Mouse (Mus musculus): ENCODE data around the gene Nelfe.

The Nelfe gene

GRCm38 (mm10) chr17:34847192-34847591 lies 3.0 kb upstream of the Nelfe start:
- in situ Hi-C loops (cut with MboI), result no loop called here

GRCm38 (mm10) chr17:34847615-34848014 lies 2.6 kb upstream of the Nelfe start:
- in situ Hi-C loops (cut with MboI), result no loop called here

DNA sequence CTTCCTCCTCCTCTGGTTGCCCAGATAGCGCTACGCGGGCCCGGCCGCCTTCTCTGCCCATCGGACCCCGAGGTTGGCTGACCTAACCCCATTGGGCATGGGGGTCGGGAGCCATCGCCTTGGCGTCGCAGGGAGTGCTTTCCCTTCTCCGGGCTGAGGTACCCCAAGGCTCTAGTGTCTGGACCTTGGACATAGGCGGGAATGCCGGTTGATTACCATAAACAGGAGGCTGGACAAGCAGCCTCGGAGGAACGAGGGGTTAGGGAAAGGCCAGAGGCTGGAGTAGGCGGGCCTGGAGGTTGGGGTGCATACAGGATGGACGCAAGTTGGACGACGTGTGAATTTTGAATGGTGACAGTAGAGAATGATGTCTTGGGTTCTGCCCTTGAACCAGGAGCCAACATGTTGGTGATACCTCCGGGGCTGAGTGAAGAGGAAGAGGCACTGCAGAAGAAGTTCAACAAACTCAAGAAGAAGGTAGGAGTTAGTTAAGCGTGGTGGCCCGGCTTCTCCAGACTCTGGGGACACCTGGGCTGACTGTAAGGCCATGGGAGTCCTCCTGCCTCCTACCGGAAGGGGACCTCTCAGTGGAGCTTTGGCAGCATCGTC lies 430 bp downstream of the Nelfe start:
- in situ Hi-C loops (cut with MboI), result no loop called here

DNA sequence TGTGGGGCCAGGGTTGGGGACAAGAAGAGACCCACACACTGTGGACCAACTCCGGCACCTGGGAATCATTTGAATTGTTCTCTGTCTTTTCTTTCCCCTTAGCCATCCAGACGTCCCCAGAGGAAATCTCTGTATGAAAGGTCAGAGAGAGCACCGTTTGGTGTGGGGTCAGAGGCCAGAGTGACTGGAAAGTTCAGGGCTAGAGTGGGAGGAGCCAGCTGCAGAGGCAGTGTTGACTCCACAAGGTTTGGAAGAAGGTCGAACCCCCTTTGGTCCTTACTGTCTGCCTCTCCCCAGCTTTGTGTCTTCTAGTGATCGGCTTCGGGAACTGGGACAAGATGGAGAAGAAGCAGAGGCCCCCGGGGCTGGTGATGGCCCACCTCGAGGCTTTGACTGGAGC lies 3.3 kb downstream of the Nelfe start:
- in situ Hi-C loops (cut with MboI), result no loop called here

DNA sequence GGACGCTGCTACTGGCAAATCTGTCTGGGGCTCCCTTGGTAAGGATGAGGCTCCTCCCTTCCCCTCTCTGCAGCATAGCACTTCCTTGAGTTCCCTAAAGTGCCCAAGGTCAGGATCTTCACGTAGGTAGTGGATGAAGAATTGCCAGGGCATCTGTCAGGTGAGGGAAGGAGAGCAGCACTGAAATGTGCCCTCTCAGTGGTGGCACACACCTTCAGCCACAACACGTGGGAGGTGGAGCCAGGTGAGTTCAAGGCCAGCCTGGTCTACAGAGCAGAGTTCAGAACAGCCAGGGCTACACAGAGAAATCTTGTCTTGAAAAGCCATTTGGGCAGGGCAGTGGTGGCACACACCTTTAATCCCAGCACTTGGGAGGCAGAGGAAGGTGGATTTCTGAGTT lies 4.6 kb downstream of the Nelfe start:
- in situ Hi-C loops (cut with MboI), result loop anchor here (5.0 kb wide), 1 partner anchor 58 kb away; the partner anchor contains the start of gene Slc44a4

DNA sequence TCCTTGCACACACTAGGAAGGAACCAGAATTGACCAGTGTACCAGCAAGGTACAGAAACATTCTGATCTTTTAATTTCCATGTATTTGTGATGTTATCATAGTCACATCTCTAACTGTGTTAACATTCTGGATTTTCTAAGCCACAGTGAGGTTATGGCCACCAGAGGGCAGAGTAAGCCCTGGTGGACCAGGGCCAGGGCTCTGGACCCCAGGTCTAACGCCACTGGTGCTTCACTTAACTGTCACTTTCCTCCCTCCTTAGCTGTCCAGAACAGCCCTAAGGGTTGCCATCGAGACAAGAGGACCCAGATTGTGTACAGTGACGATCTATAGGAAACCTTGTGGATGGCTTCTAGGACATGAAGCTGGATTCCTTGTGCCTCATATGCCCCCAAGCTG lies 5.6 kb downstream of the Nelfe start:
- in situ Hi-C loops (cut with MboI), result loop anchor here (5.0 kb wide), 1 partner anchor 56 kb away; the partner anchor contains the start of gene Slc44a4

DNA sequence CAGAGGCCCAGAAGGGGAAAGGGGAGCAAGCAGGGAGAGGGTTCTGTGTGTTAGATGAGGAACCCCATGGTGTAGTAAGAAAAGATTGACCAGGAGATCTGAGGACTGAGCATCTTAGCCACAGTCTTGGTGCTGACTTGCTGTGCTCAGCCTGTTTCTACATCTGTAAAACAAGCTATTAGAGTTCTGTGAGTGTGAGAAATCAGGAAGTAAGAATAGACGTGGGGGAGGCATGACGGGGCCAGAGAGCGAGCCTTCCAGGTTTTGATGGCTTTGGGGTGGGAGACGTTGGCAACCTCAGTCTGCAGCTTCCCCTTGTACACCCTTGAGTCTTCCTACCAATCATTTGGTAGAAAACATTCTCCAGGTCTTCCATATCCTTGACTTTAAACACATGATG lies 8.5 kb downstream of the Nelfe start:
- in situ Hi-C loops (cut with MboI), result loop anchor here (5.0 kb wide), 1 partner anchor 54 kb away; the partner anchor contains the start of gene Slc44a4

- in situ Hi-C loops (cut with MboI), result no loop called here
These were observed 10.3 kb downstream of the Nelfe start for GRCm38 (mm10) chr17:34860514-34860913.

DNA sequence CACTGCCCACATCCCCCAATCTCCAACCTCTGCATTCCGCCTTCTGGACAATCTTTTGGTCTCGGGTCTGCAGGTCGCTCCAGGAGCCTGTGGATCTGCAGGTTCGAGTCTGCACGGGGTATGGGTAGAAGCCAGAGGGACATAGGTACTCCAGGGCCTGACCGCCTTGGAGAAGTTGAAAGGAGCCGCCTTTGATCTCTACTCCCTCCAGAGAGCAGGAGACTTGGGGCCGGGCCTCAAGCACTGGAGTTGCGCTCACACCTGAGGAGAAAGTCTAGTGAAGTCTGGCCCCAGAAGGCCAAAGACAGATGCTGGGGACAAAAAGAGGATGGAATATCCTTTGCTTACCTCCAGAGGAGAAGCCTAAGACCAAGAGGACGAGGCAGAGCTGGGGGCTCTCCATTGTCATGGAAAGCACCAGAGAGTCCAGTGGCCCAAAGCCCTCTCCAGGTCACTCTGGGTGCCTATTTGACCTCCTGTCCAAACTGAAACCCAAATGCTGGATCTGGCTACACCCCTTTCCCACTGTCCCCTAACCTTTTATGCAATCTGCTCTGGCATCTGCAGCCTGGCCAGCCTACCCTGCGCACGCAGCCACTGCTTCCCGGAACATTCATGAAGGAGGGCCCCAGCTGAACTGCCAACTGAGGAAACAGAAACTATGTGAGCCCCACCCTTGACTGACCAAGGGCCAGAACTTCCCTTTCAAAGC lies 11.7 kb downstream of the Nelfe start:
- in situ Hi-C loops (cut with MboI), result no loop called here

- in situ Hi-C loops (cut with MboI), result no loop called here
These were observed 12.4 kb downstream of the Nelfe start, which contains the start of gene Cfb for GRCm38 (mm10) chr17:34862416-34863081. Gene Cfb (minus strand): TSS chr17:34862518.

DNA sequence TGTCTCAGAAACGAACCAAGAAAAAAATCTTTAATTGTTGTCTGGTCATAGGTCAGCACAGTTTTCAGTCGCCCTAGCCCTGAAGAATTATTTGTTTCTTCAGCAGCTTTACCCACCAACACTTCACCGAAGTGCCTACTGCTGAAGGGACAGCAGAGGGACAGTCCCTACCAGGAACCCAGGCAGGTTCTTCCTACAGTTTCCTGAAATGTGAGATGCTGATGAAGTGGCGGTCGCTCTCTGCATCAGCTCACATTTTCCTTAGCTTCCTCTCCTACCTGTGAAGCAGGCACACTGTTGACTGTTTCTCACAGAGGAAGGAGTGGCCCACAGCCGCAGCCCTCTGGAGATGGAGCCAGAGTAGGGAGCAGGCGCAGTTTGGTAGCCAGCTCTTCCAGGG lies 15.8 kb downstream of the Nelfe start:
- in situ Hi-C loops (cut with MboI), result no loop called here

DNA sequence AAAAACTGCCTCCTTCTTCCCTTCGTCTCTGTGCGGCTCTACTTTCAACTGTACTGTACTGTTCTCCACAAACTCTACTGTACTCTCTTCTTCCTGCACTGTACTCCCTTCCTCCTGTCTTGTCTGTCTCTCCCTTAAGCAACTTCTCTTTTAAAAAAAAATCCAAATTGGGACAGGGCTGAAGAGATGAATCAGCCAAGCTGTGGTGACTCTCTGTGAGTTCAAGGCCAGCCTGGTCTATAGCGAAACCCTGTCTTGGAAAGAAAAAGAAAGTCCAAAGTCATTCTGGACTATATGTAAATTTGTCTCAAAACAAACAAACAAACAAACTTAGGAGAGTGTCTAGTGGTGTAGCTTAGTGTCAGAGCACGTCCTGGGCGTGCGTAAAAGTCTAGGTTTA lies 24.1 kb downstream of the Nelfe start:
- in situ Hi-C loops (cut with MboI), result no loop called here

DNA sequence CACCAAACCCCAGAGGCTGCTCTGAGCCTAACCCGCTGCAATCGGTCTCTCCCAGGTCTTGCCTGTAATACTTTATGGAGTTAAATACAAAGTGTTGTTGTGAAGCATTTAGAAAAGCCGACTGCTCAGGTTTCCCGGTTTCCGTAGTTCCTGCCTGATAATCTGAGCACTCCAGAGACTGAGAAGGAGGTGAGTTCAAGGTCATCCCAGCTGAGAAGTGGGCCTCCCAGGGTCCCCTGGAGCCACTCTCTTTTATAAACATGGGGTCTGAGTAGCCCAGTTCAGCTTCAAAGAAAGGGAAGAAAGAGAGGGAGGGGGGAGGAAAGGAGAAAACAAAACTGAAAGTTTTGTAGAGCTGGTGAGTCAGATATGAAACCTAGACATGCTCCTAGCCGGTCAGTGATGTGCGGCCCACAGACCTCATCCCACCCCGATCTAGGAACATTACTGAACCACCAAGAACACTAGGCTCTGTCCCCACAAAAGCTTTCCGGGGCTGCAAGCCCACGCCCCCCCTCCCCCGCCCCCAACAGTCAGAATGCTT lies 29.2 kb downstream of the Nelfe start, which contains the start of gene Zbtb12:
Gene Zbtb12, plus strand, starts transcription at position 148 of the 544 bp plus-strand sequence.
- in situ Hi-C loops (cut with MboI), result no loop called here

GRCm38 (mm10) chr17:34881166-34881565 lies 31.0 kb downstream of the Nelfe start:
- in situ Hi-C loops (cut with MboI), result no loop called here

DNA sequence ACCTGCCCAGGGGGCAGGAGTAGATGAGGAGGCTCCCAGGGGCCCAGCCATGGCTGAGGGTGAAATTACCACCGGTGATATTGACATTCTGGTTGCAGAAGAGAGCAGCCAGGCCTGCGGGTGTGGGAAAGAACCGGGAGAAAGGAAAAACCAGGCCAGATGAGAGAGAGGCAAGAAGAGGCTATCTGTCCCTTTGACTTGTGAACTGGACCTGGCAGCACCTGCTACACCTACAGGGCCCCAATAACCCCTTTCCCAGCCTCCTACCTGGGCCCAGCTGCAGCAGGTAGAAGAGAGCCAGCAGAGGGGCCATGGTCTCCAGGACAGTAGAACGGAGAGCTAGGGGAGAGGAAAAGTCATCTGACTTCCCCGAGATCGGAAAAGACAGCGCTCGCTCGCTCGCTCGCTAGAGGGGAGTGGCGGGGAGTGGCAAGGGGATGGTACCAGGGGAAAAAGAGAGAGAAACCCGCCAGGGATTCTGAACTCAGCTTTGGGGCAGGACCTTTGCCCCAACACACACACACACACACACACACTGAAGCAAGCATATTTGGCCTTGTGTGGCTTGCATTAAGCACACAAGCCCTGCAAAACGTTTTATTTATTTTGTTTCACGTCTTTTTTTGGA lies 31.6 kb downstream of the Nelfe start, which contains the start of gene Gm20547:
Gene Gm20547, minus strand, starts transcription at position 360 of the 628 bp plus-strand sequence.
- in situ Hi-C loops (cut with MboI), result no loop called here

DNA sequence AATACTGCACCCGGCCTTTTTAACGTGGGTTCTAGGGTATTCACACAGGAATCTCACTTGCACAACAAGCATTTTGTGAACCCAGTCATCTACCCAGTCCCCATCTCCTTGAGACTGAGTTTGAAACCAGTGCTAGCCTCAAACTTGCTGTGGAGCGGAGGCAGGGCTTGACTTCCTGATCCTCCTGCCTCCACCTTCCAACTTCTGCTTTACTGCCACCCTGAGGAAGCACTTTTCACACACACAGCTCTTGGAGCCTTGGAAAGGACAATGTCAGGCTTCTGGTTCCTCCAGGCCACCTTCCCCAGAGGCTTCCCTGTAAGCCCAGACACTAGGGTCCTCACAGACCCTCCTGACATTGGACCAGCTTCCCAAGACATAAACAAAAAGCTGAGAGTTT lies 33.1 kb downstream of the Nelfe start:
- in situ Hi-C loops (cut with MboI), result no loop called here

DNA sequence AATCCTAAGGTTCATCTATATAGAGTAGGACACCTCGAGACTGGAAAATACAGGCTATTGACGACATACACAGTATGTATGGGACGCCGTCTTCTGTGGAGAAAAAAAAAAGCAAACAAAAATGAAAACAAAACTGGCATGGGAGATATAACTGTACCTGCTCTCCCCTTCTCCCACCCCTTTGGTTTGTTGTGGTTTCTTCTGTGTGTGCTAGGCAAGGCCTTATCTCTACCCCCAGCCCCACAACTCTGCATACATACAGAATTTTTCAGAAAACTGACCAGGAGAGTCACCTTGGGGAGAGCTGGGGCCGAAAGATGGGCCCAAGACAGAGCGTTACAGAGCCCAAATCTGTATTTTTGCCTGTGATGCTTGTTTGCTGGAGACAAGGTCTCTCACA lies 34.5 kb downstream of the Nelfe start:
- in situ Hi-C loops (cut with MboI), result no loop called here

DNA sequence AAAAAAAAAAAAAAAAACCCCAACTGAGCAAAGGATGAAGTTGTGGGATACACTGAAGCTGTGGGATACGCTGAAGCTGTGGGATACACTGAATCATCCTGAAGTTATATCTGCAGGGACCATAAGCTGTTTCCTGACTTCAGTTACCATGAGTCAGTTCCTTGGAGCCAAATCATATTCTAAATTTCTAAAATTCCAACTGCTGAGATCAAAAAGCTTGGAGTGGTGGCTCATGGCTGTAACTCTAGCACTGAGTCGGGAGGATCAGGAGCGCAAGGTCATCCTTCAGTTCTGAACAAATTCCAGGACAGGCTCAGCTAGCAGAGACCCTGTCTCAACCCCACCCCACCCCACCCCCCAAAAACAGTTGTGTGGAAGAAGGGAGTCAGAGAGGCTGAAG lies 35.4 kb downstream of the Nelfe start:
- in situ Hi-C loops (cut with MboI), result no loop called here

GRCm38 (mm10) chr17:34887942-34888341 lies 37.8 kb downstream of the Nelfe start:
- in situ Hi-C loops (cut with MboI), result no loop called here

- in situ Hi-C loops (cut with MboI), result no loop called here
These were observed 40.0 kb downstream of the Nelfe start for GRCm38 (mm10) chr17:34890074-34890743.

- in situ Hi-C loops (cut with MboI), result no loop called here
These were observed 41.2 kb downstream of the Nelfe start for GRCm38 (mm10) chr17:34891377-34891776.

Data from mature B cell (primary cell).